Mouse (Mus musculus): ENCODE measurements around the gene Abcg3. TPM values are rescaled to one million over a fixed set of nuclear protein-coding genes. Genes with fewer than 3 reads are reported as not detected.
"Not testable (repeated sequence)": the region's sequence is repeated elsewhere in the genome, so short reads cannot be mapped to it uniquely, and the experiment has no call there.

Abcg3 gene
- polyA plus RNA-seq (2016; fragmentation: Nextera tagmentation; extraction: Ambion mirVana), result 0.22 and 0.37 TPM in 2 replicates

DNA sequence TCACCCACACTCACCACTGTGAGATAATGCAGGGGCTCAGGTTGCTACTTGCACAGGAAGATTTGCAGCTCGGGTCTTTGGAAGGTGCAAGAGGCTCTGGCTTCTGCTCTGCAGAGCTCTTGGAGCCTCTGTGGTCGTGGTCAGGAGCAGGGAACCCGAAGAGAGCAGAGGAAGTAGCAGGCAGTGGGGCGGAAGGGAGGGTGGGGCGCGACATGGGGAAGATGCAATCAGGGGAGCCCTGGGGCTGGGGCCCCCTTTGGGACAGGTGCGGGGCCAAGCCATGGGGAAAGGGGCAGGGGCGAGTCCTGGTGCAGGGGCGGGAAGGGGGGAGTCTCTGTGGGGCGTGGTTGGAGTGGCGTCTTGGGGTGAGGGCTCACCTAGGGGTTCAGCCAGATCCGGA is at the start of gene Abcg3:
TSS of gene Abcg3 (minus strand) at position 184 of the 400 bp plus-strand sequence.
- H3K4me3 ChIP-seq, result peak within 1 kb of the TSS; percentile 14; the same call in 1 of the 2 replicates

DNA sequence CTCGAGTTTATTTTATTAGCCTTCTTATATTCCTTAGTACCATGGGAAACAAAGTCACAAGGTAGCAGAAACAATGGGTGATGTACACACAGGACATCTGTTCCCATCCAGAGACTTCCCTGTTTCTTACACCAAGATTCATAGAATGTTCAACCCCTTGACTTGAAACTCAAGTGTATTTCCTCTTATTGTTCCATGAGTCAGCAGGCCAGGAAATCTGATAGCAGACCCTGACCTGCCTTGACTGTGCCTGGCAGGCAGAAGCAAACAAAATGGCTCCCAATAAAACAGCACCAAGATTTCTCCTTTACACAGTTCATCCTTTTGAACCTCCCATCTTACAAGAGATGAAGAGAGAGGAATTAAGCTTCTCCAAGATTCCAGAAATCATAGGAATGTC is 30.0 kb upstream of the Abcg3 start:
- Histone ChIP-seq H3K36me3 (no peaks in the 10 kb centered on the region), H3K27ac (no peak overlapping the region), H3K9me3 (peaks cover 5% of the 10 kb centered on the region), H3K27me3 (ENCODE audit: insufficient read depth, poor library complexity, severe bottlenecking) (no peaks in the 10 kb centered on the region), H3K4me1 (replicated peaks) (no peaks in the 10 kb centered on the region), H3K4me3 (no peak overlapping the region)
- DNase-seq (ENCODE audit: low spot score), result no peak
- 90% methylated on average over 1 of the region's 1 CpGs for WGBS

More for the DNA sequence above, at the start of gene Abcg3:
- Histone ChIP-seq H3K27me3 (ENCODE audit: insufficient read depth, poor library complexity, severe bottlenecking) (no peaks in the 10 kb centered on the region), H3K36me3 (no peaks in the 10 kb centered on the region), H3K27ac (no peak within 1 kb of the TSS), H3K4me1 (replicated peaks) (no peaks in the 10 kb centered on the region), H3K9me3 (no peaks in the 10 kb centered on the region)
- no peak for DNase-seq (ENCODE audit: low spot score)
- 35% methylated on average over 12 of the region's 12 CpGs for WGBS

DNA sequence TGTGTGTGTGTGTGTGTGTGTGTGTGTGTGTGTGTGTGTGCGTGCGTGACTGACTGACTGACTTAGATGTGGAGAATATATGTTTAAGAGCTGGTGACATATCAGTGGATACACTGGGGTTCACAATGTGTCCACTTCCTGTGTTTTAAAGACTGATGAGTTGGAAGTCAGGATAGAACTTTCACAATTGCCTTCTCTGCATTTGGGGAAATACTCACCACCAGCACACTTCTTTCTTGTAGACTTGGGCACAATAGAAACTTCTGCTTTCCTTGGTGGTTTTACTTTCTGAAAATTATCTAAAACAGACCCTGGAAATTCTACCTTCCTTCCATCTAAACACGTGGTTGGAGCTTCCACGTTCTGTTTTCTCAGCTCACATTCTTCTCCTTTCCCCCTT is 29.1 kb upstream of the Abcg3 start:
- Histone ChIP-seq H3K9me3 (peaks cover 5% of the 10 kb centered on the region), H3K27me3 (ENCODE audit: insufficient read depth, poor library complexity, severe bottlenecking) (no peaks in the 10 kb centered on the region), H3K4me3 (no peak overlapping the region), H3K36me3 (no peaks in the 10 kb centered on the region), H3K4me1 (replicated peaks) (no peaks in the 10 kb centered on the region), H3K27ac (no peak overlapping the region)
- DNase-seq (ENCODE audit: low spot score), result no peak
- WGBS, result 87% methylated on average over 4 of the region's 4 CpGs

DNA sequence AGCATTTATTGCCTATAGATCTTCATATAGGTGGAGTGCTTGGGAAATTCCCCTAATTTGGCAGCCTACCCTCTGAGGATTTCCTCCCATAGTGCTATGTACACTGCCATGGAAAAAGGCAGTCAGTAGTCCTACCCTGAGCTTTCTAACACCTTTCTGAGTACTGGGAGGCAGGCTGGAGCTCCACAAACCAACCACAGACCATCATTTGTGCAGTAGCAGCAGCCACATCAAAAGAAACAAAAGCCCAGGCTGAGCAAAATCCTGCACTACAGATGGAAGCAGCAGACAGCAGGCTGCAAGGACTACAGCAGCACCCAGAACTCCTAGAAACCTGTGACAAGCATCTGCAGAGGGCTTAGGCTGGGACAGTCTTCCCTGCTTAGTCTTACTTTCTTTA is 27.9 kb upstream of the Abcg3 start:
- Histone ChIP-seq H3K36me3 (no peaks in the 10 kb centered on the region), H3K9me3 (peaks cover 5% of the 10 kb centered on the region), H3K4me1 (replicated peaks) (no peaks in the 10 kb centered on the region), H3K27ac (no peak overlapping the region), H3K4me3 (no peak overlapping the region), H3K27me3 (ENCODE audit: insufficient read depth, poor library complexity, severe bottlenecking) (no peaks in the 10 kb centered on the region)
- no peak for DNase-seq (ENCODE audit: low spot score)

DNA sequence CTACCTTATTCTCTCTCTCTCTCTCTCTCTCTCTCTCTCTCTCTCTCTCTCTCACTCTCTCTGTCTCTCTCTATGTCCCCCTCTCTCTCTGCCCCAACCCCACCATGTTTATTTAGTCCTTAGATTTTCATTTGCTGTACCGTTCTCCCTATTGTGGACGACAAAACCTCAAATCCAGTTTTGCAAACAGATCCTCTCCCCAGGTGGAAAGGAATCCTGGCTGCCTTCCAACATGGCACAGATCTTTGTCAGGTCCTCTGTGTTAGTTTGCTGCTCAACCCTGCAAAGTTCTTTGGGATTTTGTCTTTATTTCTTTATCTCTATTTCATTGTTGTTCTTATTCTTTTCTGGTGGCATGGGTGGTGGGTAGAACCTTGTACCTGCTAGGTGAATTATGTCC is 6.9 kb upstream of the Abcg3 start:
- H3K27me3 ChIP-seq (ENCODE audit: insufficient read depth, poor library complexity, severe bottlenecking), result no peaks in the 10 kb centered on the region
- 97% methylated on average over 2 of the region's 2 CpGs for WGBS
- no peaks in the 10 kb centered on the region for H3K36me3 ChIP-seq
- DNase-seq (ENCODE audit: low spot score), result no peak
- no peaks in the 10 kb centered on the region for H3K4me1 ChIP-seq (replicated peaks)
- 0 out of 2 replicates have a peak, but pooled peaks cover 5% of the 10 kb centered on the region for H3K9me3 ChIP-seq
- no peak overlapping the region for H3K27ac ChIP-seq
- H3K4me3 ChIP-seq, result no peak overlapping the region

DNA sequence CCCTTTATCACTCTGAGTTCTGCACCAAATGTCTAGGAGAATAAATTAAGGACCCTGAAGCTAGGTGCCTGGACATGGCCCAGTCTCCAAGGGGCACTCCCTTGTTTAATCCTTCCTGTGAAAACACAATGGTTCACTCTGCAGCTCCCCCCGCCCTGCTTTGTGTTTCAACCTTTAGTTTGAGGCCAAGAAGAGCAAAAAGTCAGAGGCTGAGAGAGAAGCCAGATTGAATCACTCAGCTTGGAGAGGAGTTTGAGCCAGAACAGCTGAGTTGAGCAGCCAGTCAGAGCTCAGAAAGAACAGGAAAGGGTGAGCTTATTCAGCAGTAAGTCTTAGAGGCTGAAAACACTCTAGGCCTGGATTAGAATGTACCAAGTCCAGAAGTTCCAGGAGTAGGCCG is 5.5 kb upstream of the Abcg3 start:
- Histone ChIP-seq H3K4me3 (no peak overlapping the region), H3K9me3 (0 out of 2 replicates have a peak, but pooled peaks cover 5% of the 10 kb centered on the region), H3K4me1 (replicated peaks) (no peaks in the 10 kb centered on the region), H3K36me3 (no peaks in the 10 kb centered on the region), H3K27me3 (ENCODE audit: insufficient read depth, poor library complexity, severe bottlenecking) (no peaks in the 10 kb centered on the region), H3K27ac (no peak overlapping the region)
- DNase-seq (ENCODE audit: low spot score), result no peak
- 70% methylated on average over 2 of the region's 2 CpGs for WGBS

DNA sequence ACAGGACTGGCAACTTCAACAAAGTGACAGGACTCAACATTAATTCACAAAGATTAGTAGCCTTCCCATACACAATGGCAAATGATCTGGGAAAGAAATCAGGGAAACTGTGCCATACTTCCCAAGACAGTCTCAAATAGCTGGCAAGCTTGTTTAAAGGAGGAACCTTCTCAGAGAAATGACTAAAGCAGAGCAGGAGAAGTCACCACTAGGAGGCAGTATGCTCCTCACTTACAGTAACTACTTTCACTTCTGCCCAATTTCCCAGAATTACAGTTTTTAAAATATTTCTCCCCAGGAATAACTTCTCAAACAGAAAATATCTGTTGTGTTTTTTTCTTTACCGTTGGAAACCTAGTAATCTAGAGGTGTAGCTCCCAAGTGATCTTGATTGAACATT is 4.2 kb upstream of the Abcg3 start:
- DNase-seq (ENCODE audit: low spot score), result no peak
- WGBS, result 55% methylated on average over 1 of the region's 1 CpGs
- no peak overlapping the region for H3K27ac ChIP-seq

DNA sequence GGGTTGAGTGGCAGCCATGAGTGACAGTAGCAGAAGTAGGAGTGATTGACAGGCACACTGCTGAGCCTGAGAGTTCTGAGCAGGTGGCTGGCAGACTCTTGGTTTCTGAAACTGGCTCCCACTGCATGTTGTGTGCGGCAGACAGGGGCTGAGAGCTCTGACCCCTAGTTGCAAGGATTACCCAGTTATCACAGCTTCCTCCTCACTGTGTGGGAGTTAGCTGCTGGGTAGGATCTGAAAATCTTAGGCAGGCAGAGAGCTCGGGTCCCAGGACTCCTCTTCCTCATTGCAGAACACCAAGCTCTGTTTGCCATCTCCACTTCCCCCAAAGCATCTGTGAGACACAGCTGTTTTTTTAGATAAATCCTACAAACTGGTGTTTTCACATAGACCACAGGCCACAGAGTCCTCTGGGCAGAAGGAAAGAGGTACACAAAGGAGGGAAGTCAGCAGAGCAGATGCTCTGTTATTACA is 3.4 kb downstream of the Abcg3 start:
- H3K27me3 ChIP-seq (ENCODE audit: insufficient read depth, poor library complexity, severe bottlenecking), result no peaks in the 10 kb centered on the region
- H3K9me3 ChIP-seq, result no peaks in the 10 kb centered on the region
- WGBS, result 64% methylated on average over 2 of the region's 2 CpGs
- DNase-seq (ENCODE audit: low spot score), result no peak
- no peaks in the 10 kb centered on the region for H3K36me3 ChIP-seq
- no peaks in the 10 kb centered on the region for H3K4me1 ChIP-seq (replicated peaks)
- H3K4me3 ChIP-seq, result no peak overlapping the region
- H3K27ac ChIP-seq, result no peak overlapping the region

More for the DNA sequence above, 4.2 kb upstream of the Abcg3 start:
- Histone ChIP-seq H3K27me3 (ENCODE audit: insufficient read depth, poor library complexity, severe bottlenecking) (no peaks in the 10 kb centered on the region), H3K4me1 (replicated peaks) (no peaks in the 10 kb centered on the region), H3K36me3 (no peaks in the 10 kb centered on the region), H3K9me3 (0 out of 2 replicates have a peak, but pooled peaks cover 5% of the 10 kb centered on the region), H3K4me3 (no peak overlapping the region)

DNA sequence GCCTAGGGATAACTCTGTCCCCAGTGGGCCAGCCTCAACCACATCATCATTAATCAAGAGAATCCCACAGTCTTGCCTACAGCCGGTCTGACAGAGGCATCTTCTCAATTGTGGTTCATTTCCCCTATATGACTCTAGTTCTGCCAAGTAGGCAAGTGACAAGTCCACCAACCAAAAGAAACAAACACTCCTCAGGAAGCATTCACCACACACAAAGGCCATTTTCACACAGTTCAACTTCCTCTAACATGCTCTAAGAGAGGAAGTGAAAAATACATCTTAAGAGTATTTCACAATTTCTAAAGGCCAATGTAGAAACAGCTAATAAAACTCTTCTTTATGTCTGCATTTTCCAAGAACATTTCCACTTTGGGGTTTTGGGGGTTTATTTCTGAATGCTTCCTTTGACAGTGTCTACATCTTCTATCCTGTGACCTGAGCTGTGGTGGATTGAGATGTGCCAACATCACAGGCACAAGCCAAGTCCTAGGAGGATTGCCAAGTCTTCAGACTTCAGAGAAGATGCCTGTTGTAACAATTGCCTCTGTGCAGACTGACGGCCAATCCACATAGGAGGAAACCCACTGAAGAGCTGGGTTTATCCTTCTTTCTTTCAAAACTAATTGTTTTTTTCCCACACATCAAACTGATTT is 24.3 kb downstream of the Abcg3 start:
- 87% methylated on average over 2 of the region's 2 CpGs for WGBS
- H3K27ac ChIP-seq, result no peak overlapping the region

DNA sequence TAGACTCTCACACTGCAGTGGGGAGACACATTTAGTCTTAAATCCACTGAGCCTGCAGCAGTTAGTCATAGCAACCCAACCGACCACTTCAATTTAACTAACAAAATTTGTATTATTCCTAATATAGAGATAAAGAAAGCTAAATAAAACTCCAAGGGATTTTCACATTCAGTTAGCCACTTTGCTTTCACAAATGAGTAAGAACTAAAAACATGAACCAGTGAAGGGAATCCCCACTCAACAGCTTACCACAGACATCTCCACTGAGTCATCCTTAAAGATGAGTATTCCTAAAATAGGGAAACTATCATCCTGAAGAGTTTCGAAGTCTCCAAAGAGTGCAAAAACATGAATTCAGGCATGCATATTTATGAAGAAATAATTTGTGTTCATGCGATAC is 27.3 kb downstream of the Abcg3 start:
- Histone ChIP-seq H3K27ac (no peak overlapping the region), H3K36me3 (no peaks in the 10 kb centered on the region), H3K27me3 (ENCODE audit: insufficient read depth, poor library complexity, severe bottlenecking) (no peaks in the 10 kb centered on the region), H3K9me3 (no peaks in the 10 kb centered on the region), H3K4me3 (no peak overlapping the region), H3K4me1 (replicated peaks) (no peaks in the 10 kb centered on the region)
- 94% methylated on average over 3 of the region's 3 CpGs for WGBS
- DNase-seq (ENCODE audit: low spot score), result no peak

More for the DNA sequence above, 24.3 kb downstream of the Abcg3 start:
- Histone ChIP-seq H3K36me3 (no peaks in the 10 kb centered on the region), H3K4me1 (replicated peaks) (no peaks in the 10 kb centered on the region), H3K27me3 (ENCODE audit: insufficient read depth, poor library complexity, severe bottlenecking) (no peaks in the 10 kb centered on the region), H3K9me3 (no peaks in the 10 kb centered on the region), H3K4me3 (no peak overlapping the region)
- DNase-seq (ENCODE audit: low spot score), result no peak

DNA sequence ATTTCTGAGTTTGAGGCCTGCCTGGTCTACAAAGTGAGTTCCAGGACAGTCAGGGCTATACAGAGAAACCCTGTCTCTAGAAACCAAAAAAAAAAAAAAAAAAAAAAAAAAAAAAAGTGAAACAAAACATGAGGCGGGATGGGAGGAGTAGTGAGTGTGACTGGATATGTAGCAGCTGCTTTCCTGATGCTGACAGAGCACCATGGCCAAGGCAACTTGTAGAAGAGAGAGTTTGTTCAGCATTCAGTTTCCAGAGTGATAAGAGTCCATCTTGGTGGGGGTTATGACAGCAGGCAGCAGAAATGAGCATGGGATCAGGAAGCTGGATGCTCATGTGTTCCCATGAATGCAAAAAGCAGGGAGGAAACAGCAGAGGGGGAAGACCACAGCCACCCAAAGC is 35.6 kb downstream of the Abcg3 start:
- 75% methylated on average over 1 of the region's 1 CpGs for WGBS
- Histone ChIP-seq H3K36me3 (no peaks in the 10 kb centered on the region), H3K4me1 (replicated peaks) (no peaks in the 10 kb centered on the region), H3K27me3 (ENCODE audit: insufficient read depth, poor library complexity, severe bottlenecking) (no peaks in the 10 kb centered on the region), H3K27ac (no peak overlapping the region), H3K4me3 (no peak overlapping the region), H3K9me3 (no peaks in the 10 kb centered on the region)
- DNase-seq (ENCODE audit: low spot score), result no peak

DNA sequence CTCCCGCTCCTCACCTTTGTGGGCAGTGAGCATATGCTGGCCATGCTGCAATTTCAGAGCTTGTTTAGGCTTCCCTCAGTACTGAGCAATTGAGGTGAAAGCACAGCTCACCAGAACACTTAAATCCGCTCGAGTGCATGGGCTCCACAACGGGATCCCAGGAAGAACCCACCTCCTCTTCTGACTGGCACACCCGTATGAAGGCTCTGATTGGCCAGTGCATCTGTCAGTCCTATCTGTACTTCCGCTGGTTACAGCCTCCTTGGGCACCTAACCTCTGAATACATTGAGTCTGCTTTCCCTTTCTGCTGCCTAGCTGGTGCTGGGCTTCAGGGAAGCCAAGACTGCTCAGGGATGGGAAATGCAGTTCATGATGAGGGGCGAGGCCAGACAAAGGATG is 48.4 kb downstream of the Abcg3 start:
- H3K4me1 ChIP-seq (replicated peaks), result no peaks in the 10 kb centered on the region
- 89% methylated on average over 7 of the region's 7 CpGs for WGBS
- peaks cover 11% of the 10 kb centered on the region; the same call in 1 of the 2 replicates for H3K9me3 ChIP-seq
- no peaks in the 10 kb centered on the region for H3K27me3 ChIP-seq (ENCODE audit: insufficient read depth, poor library complexity, severe bottlenecking)
- H3K4me3 ChIP-seq, result no peak overlapping the region
- no peaks in the 10 kb centered on the region for H3K36me3 ChIP-seq
- no peak for DNase-seq (ENCODE audit: low spot score)
- H3K27ac ChIP-seq, result no peak overlapping the region

DNA sequence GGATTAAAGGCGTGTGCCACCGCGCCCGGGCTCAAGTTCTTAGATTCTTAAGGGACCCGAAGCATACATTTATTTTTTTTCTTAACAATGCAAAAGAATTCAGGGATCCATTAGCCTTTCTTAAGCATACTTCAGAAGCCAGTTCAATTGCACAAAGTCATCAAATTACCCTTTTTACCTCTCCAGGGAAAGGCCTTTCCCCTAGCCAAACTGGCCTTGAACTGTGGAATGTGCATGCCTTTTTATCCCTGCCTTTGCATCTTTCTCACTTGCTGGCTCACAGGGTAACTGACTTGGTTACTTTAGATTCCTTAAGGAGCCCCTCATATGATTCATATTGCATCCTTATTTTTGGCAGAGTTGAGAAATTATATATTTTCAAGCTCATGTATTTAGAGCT is 76.0 kb downstream of the Abcg3 start:
- not testable (repeated sequence) for H3K4me1 ChIP-seq (replicated peaks); H3K27me3 ChIP-seq (ENCODE audit: insufficient read depth, poor library complexity, severe bottlenecking); DNase-seq (ENCODE audit: low spot score); H3K9me3 ChIP-seq; H3K27ac ChIP-seq; H3K36me3 ChIP-seq; H3K4me3 ChIP-seq
- WGBS, result 95% methylated on average over 5 of the region's 5 CpGs

Data from hindbrain, embryonic 10.5 days (tissue).